Mouse (Mus musculus) midbrain, embryonic 10.5 days (tissue): ENCODE measurements around the gene Tnfrsf26. TPM values are rescaled to one million over a fixed set of nuclear protein-coding genes. Genes with fewer than 3 reads are reported as not detected.

Experiments used
- DNase-seq: peaks from one replicate; pipeline ENCODE4 v3.0.0-alpha.2; 2017; ENCODE audit warnings: low spot score
- H3K27ac ChIP-seq: fragments of 300-500 bp; sonication (generic); replicated peaks from 2 replicates; pipeline ENCODE4 v1.5.1; 2016; ENCODE audit warnings: mild to moderate bottlenecking
- H3K27me3 ChIP-seq: fragments of 300-500 bp; sonication (generic); 2 replicates; pipeline ENCODE4 v1.6.1; 2016; ENCODE audit warnings: low read depth, mild to moderate bottlenecking; ENCODE audit not compliant: poor library complexity, severe bottlenecking
- H3K36me3 ChIP-seq: fragments of 300-500 bp; sonication (generic); 2 replicates; pipeline ENCODE4 v1.6.1; 2016; ENCODE audit warnings: mild to moderate bottlenecking, moderate library complexity
- H3K4me1 ChIP-seq: fragments of 300-500 bp; sonication (generic); 2 replicates; pipeline ENCODE4 v1.6.1; 2016
- H3K4me3 ChIP-seq: fragments of 300-500 bp; sonication (generic); 2 replicates; pipeline ENCODE4 v1.5.1; 2016; ENCODE audit warnings: mild to moderate bottlenecking, moderate library complexity
- H3K9me3 ChIP-seq: fragments of 300-500 bp; sonication (generic); replicated peaks from 2 replicates; pipeline ENCODE4 v1.6.1; 2016; ENCODE audit warnings: mild to moderate bottlenecking
- WGBS: fragments of 180-500 bp; shearing (Covaris S2); methylation state at CpG from one replicate; pipeline ENCODE4 v1.1.7; 2016; 5-methylcytosine and 5-hydroxymethylcytosine counted together
- microRNA-seq: library from miRNA; unstranded; fragments of <30 nt; microRNA quantifications from one replicate; pipeline ENCODE4, GENCODE M21; 2017
- polyA plus RNA-seq: library from polyadenylated mRNA; unstranded; fragments of >200 nt; fragmentation: Nextera tagmentation; extraction: Ambion mirVana; gene quantifications from 2 replicates; pipeline ENCODE4 v1.2.1, GENCODE M21; 2016

Gene Tnfrsf26
- polyA plus RNA-seq, 1 experiment from 2014 or later: 0.41 TPM

- 91% methylated on average over 5 of the region's 5 CpGs for WGBS
- Histone ChIP-seq H3K4me1 (no peaks in the 10 kb centered on the region), H3K27ac (no peak overlapping the region), H3K9me3 (no peaks in the 10 kb centered on the region), H3K4me3 (no peak overlapping the region), H3K27me3 (no peaks in the 10 kb centered on the region), H3K36me3 (peaks cover 100% of the 10 kb centered on the region)
- no peak for DNase-seq
Measured at GRCm38 (mm10) chr7:143587586-143587985, 40.9 kb downstream of the Tnfrsf26 start.

- no peaks in the 10 kb centered on the region for H3K9me3 ChIP-seq
- peaks cover 100% of the 10 kb centered on the region for H3K36me3 ChIP-seq
- no peak overlapping the region for H3K4me3 ChIP-seq
- no peak overlapping the region for H3K27ac ChIP-seq
- H3K27me3 ChIP-seq: no peaks in the 10 kb centered on the region
- peak; percentile 64 for DNase-seq
- WGBS: 54% methylated on average over 3 of the region's 3 CpGs
- 0 out of 2 replicates have a peak, but pooled peaks cover 3% of the 10 kb centered on the region for H3K4me1 ChIP-seq
Measured at GRCm38 (mm10) chr7:143583956-143584355, 44.6 kb downstream of the Tnfrsf26 start.

GRCm38 (mm10) chr7:143583025-143583424 is 45.5 kb downstream of the Tnfrsf26 start:
- WGBS: 93% methylated on average over 5 of the region's 5 CpGs
- peaks cover 100% of the 10 kb centered on the region for H3K36me3 ChIP-seq
- H3K27me3 ChIP-seq: no peaks in the 10 kb centered on the region
- no peak for DNase-seq
- H3K27ac ChIP-seq: no peak overlapping the region
- 0 out of 2 replicates have a peak, but pooled peaks cover 3% of the 10 kb centered on the region for H3K4me1 ChIP-seq
- H3K4me3 ChIP-seq: no peak overlapping the region
- no peaks in the 10 kb centered on the region for H3K9me3 ChIP-seq

GRCm38 (mm10) chr7:143575751-143576150 is 52.8 kb downstream of the Tnfrsf26 start:
- Histone ChIP-seq H3K4me1 (0 out of 2 replicates have a peak, but pooled peaks cover 3% of the 10 kb centered on the region), H3K27me3 (no peaks in the 10 kb centered on the region), H3K36me3 (peaks cover 100% of the 10 kb centered on the region), H3K27ac (no peak overlapping the region), H3K9me3 (no peaks in the 10 kb centered on the region), H3K4me3 (no peak overlapping the region)
- WGBS: 95% methylated on average over 11 of the region's 11 CpGs
- DNase-seq: no peak

- no peak overlapping the region for H3K27ac ChIP-seq
- WGBS: 94% methylated on average over 3 of the region's 3 CpGs
- H3K4me3 ChIP-seq: no peak overlapping the region
- no peaks in the 10 kb centered on the region for H3K4me1 ChIP-seq
- DNase-seq: no peak
- H3K27me3 ChIP-seq: no peaks in the 10 kb centered on the region
- H3K36me3 ChIP-seq: peaks cover 99% of the 10 kb centered on the region
- H3K9me3 ChIP-seq: no peaks in the 10 kb centered on the region
Measured at GRCm38 (mm10) chr7:143565648-143566039, 62.9 kb downstream of the Tnfrsf26 start.

GRCm38 (mm10) chr7:143565015-143565647 is 63.4 kb downstream of the Tnfrsf26 start:
- Histone ChIP-seq H3K9me3 (no peaks in the 10 kb centered on the region), H3K36me3 (peaks cover 99% of the 10 kb centered on the region), H3K4me1 (no peaks in the 10 kb centered on the region), H3K27ac (no peak overlapping the region), H3K27me3 (no peaks in the 10 kb centered on the region), H3K4me3 (no peak overlapping the region)
- DNase-seq: no peak
- 94% methylated on average over 6 of the region's 6 CpGs for WGBS

GRCm38 (mm10) chr7:143563787-143564186 is 64.7 kb downstream of the Tnfrsf26 start:
- Histone ChIP-seq H3K4me1 (no peaks in the 10 kb centered on the region), H3K9me3 (no peaks in the 10 kb centered on the region), H3K27me3 (no peaks in the 10 kb centered on the region), H3K36me3 (peaks cover 99% of the 10 kb centered on the region), H3K27ac (no peak overlapping the region), H3K4me3 (no peak overlapping the region)
- 94% methylated on average over 5 of the region's 5 CpGs for WGBS
- DNase-seq: no peak

Small RNAs within 50 kb of the gene (microRNA-seq; reads per million reads assigned to microRNA genes)
- gene Mir7064: not detected

Other genes starting within 250 kb of the Tnfrsf26 start
- gene Cdkn1c, start 167.7 kb downstream of the Tnfrsf26 start, polyA plus RNA-seq: 329 and 443 TPM in 2 replicates
- gene Slc22a18, start 155.0 kb downstream of the Tnfrsf26 start, polyA plus RNA-seq: 0.17 and 0.20 TPM in 2 replicates
- 0.43 and 0.96 TPM in 2 replicates for gene Phlda2, start 125.6 kb downstream of the Tnfrsf26 start, polyA plus RNA-seq
- 382 and 401 TPM in 2 replicates for gene Nap1l4, start 79.6 kb downstream of the Tnfrsf26 start, polyA plus RNA-seq
- 82.0 and 86.7 TPM in 2 replicates for gene Cars, start 28.6 kb downstream of the Tnfrsf26 start, polyA plus RNA-seq
- 9.3 and 9.9 TPM in 2 replicates for gene Tnfrsf22, start 20.9 kb upstream of the Tnfrsf26 start, polyA plus RNA-seq
- gene Tnfrsf23, start 57.1 kb upstream of the Tnfrsf26 start, polyA plus RNA-seq: 0.30 and 0.38 TPM in 2 replicates
- gene Osbpl5, start 128.3 kb upstream of the Tnfrsf26 start, polyA plus RNA-seq: 11.1 and 16.3 TPM in 2 replicates
- gene Mrgprg, start 138.3 kb upstream of the Tnfrsf26 start, polyA plus RNA-seq: not detected in 2 replicates
- gene Mrgpre, start 155.8 kb upstream of the Tnfrsf26 start, polyA plus RNA-seq: 1.8 and 3.3 TPM in 2 replicates
- gene Nadsyn1, start 194.1 kb upstream of the Tnfrsf26 start, polyA plus RNA-seq: 10.3 and 10.4 TPM in 2 replicates
- 105 and 107 TPM in 2 replicates for gene Dhcr7, start 194.4 kb upstream of the Tnfrsf26 start, polyA plus RNA-seq
- gene Gm498, start 238.1 kb upstream of the Tnfrsf26 start, polyA plus RNA-seq: not detected in 2 replicates